Mouse (Mus musculus) kidney, embryonic 16.5 days (tissue): ENCODE measurements around the gene Lin7b. TPM values are rescaled to one million over a fixed set of nuclear protein-coding genes. Genes with fewer than 3 reads are reported as not detected.

Source experiments
- ATAC-seq: fragments of 200-750 bp; cut with Nextera tagmentation; 2 replicates; pipeline ENCODE4 v1.8.0; 2017; ENCODE audit warnings: moderate TSS enrichment; ENCODE audit not compliant: low FRiP score, low TSS enrichment
- H3K27ac ChIP-seq: fragments of 300-500 bp; sonication (generic); 2 replicates; pipeline ENCODE4 v1.5.1; 2014; ENCODE audit warnings: low read length
- H3K27me3 ChIP-seq: fragments of 300-500 bp; sonication (generic); 2 replicates; pipeline ENCODE4 v1.6.1; 2014; ENCODE audit warnings: low read length, control low read depth, mixed read lengths; ENCODE audit not compliant: insufficient read depth
- H3K36me3 ChIP-seq: fragments of 300-500 bp; sonication (generic); 2 replicates; pipeline ENCODE4 v1.6.1; 2014; ENCODE audit warnings: low read length, control low read depth, mixed read lengths; ENCODE audit not compliant: insufficient read depth
- H3K4me1 ChIP-seq: fragments of 300-500 bp; sonication (generic); 2 replicates; pipeline ENCODE4 v1.6.1; 2014; ENCODE audit warnings: low read length, control low read depth, mixed read lengths; ENCODE audit not compliant: insufficient read depth
- H3K4me2 ChIP-seq: fragments of 300-500 bp; sonication (generic); replicated peaks from 2 replicates; pipeline ENCODE4 v1.6.1; 2014; ENCODE audit warnings: low read depth, low read length
- H3K4me3 ChIP-seq: fragments of 300-500 bp; sonication (generic); 2 replicates; pipeline ENCODE4 v1.5.1; 2014; ENCODE audit warnings: mild to moderate bottlenecking, low read length
- H3K9ac ChIP-seq: fragments of 300-500 bp; sonication (generic); replicated peaks from 2 replicates; pipeline ENCODE4 v1.6.1; 2014; ENCODE audit warnings: low read length
- H3K9me3 ChIP-seq: fragments of 300-500 bp; sonication (generic); 2 replicates; pipeline ENCODE4 v1.6.1; 2016; ENCODE audit warnings: low read length, control low read depth
- WGBS: fragments of 180-500 bp; shearing (Covaris S2); extraction: QIAGEN DNeasy Blood & Tissue Kit; methylation state at CpG from one replicate; pipeline ENCODE4 v1.1.7; 2014; 5-methylcytosine and 5-hydroxymethylcytosine counted together
- polyA plus RNA-seq: library from polyadenylated mRNA; unstranded; fragments of >200 nt; fragmentation: Nextera tagmentation; extraction: Ambion mirVana; gene quantifications from 2 replicates; pipeline ENCODE4 v1.2.1, GENCODE M21; 2015

Lin7b gene
- polyA plus RNA-seq, 1 experiment from 2014 or later: 1.9 TPM

GRCm38 (mm10) chr7:45325800-45326199, 44.6 kb downstream of the Lin7b start:
- Histone ChIP-seq H3K9ac (no peak overlapping the region), H3K9me3 (peaks cover 9% of the 10 kb centered on the region; the same call in 1 of the 2 replicates), H3K4me2 (no peak overlapping the region), H3K4me1 (no peaks in the 10 kb centered on the region), H3K4me3 (no peak overlapping the region), H3K27me3 (no peaks in the 10 kb centered on the region), H3K27ac (no peak overlapping the region), H3K36me3 (peaks cover 18% of the 10 kb centered on the region)
- no peak for ATAC-seq

- ATAC-seq: no peak
Observed at GRCm38 (mm10) chr7:45323069-45323468, 47.3 kb downstream of the Lin7b start.

GRCm38 (mm10) chr7:45322245-45322644, 48.1 kb downstream of the Lin7b start:
- Histone ChIP-seq H3K36me3 (peaks cover 26% of the 10 kb centered on the region), H3K9ac (no peak overlapping the region), H3K4me3 (no peak overlapping the region), H3K9me3 (peaks cover 9% of the 10 kb centered on the region; the same call in 1 of the 2 replicates), H3K4me1 (no peaks in the 10 kb centered on the region), H3K27me3 (no peaks in the 10 kb centered on the region), H3K27ac (no peak overlapping the region), H3K4me2 (no peak overlapping the region)
- no peak for ATAC-seq
- 90% methylated on average over 4 of the region's 4 CpGs for WGBS

More at GRCm38 (mm10) chr7:45323069-45323468, 47.3 kb downstream of the Lin7b start:
- Histone ChIP-seq H3K27me3 (no peaks in the 10 kb centered on the region), H3K4me2 (no peak overlapping the region), H3K4me1 (no peaks in the 10 kb centered on the region), H3K4me3 (no peak overlapping the region), H3K9ac (no peak overlapping the region), H3K9me3 (peaks cover 9% of the 10 kb centered on the region; the same call in 1 of the 2 replicates), H3K27ac (no peak overlapping the region), H3K36me3 (peaks cover 26% of the 10 kb centered on the region)
- WGBS: 47% methylated on average over 5 of the region's 5 CpGs

Other genes with a start within 250 kb of the Lin7b start
- gene Rps11, start 246.1 kb downstream of the Lin7b start, polyA plus RNA-seq: 1,363 and 1,408 TPM in 2 replicates
- gene Rpl13a, start 241.8 kb downstream of the Lin7b start, polyA plus RNA-seq: 1,083 and 1,117 TPM in 2 replicates
- 0.18 TPM in 1 of 2 replicates, not detected in the other for gene Gm45713, start 234.4 kb downstream of the Lin7b start, polyA plus RNA-seq
- 0.95 and 1.9 TPM in 2 replicates for gene Flt3l, start 234.2 kb downstream of the Lin7b start, polyA plus RNA-seq
- gene Pih1d1, start 216.3 kb downstream of the Lin7b start, polyA plus RNA-seq: 109 and 112 TPM in 2 replicates
- gene Aldh16a1, start 216.0 kb downstream of the Lin7b start, polyA plus RNA-seq: 81.2 and 88.6 TPM in 2 replicates
- 0.19 and 0.42 TPM in 2 replicates for gene Slc17a7, start 206.6 kb downstream of the Lin7b start, polyA plus RNA-seq
- not detected in 2 replicates for gene Gfy, start 191.0 kb downstream of the Lin7b start, polyA plus RNA-seq
- gene Pth2, start 189.6 kb downstream of the Lin7b start, polyA plus RNA-seq: not detected in 2 replicates
- 0.85 and 0.86 TPM in 2 replicates for gene Ccdc155, start 165.7 kb downstream of the Lin7b start, polyA plus RNA-seq
- gene Dkkl1, start 158.4 kb downstream of the Lin7b start, polyA plus RNA-seq: 0.78 TPM in 1 of 2 replicates, not detected in the other
- gene Tead2, start 154.8 kb downstream of the Lin7b start, polyA plus RNA-seq: 195 and 203 TPM in 2 replicates
- gene Cd37, start 131.5 kb downstream of the Lin7b start, polyA plus RNA-seq: 1.0 and 1.1 TPM in 2 replicates
- 0.28 and 0.30 TPM in 2 replicates for gene Slc6a16, start 129.5 kb downstream of the Lin7b start, polyA plus RNA-seq
- not detected in 2 replicates for gene Slc6a21, start 93.1 kb downstream of the Lin7b start, polyA plus RNA-seq
- 22.3 and 23.6 TPM in 2 replicates for gene Trpm4, start 36.8 kb downstream of the Lin7b start, polyA plus RNA-seq
- 1.7 and 1.8 TPM in 2 replicates for gene Hrc, start 35.3 kb downstream of the Lin7b start, polyA plus RNA-seq
- 5.1 and 6.3 TPM in 2 replicates for gene Ppfia3, start 3.6 kb downstream of the Lin7b start, polyA plus RNA-seq
- gene Snrnp70, start 25.2 kb upstream of the Lin7b start, polyA plus RNA-seq: 211 and 227 TPM in 2 replicates
- gene Kcna7, start 35.1 kb upstream of the Lin7b start, polyA plus RNA-seq: not detected in 2 replicates
- 1.5 and 1.6 TPM in 2 replicates for gene Ntf5, start 43.1 kb upstream of the Lin7b start, polyA plus RNA-seq
- not detected in 2 replicates for gene Lhb, start 50.2 kb upstream of the Lin7b start, polyA plus RNA-seq
- gene Gys1, start 64.3 kb upstream of the Lin7b start, polyA plus RNA-seq: 51.1 and 51.7 TPM in 2 replicates
- gene Ruvbl2, start 67.5 kb upstream of the Lin7b start, polyA plus RNA-seq: 164 and 173 TPM in 2 replicates
- 5,149 and 5,628 TPM in 2 replicates for gene Ftl1, start 89.3 kb upstream of the Lin7b start, polyA plus RNA-seq
- gene Bax, start 96.3 kb upstream of the Lin7b start, polyA plus RNA-seq: 172 and 182 TPM in 2 replicates
- gene Tulp2, start 111.3 kb upstream of the Lin7b start, polyA plus RNA-seq: 0.80 and 1.1 TPM in 2 replicates
- not detected in 2 replicates for gene Gm45808, start 116.2 kb upstream of the Lin7b start, polyA plus RNA-seq
- 2.4 and 3.3 TPM in 2 replicates for gene Dhdh, start 118.2 kb upstream of the Lin7b start, polyA plus RNA-seq
- gene Nucb1, start 139.8 kb upstream of the Lin7b start, polyA plus RNA-seq: 295 and 299 TPM in 2 replicates
- gene Ppp1r15a, start 155.7 kb upstream of the Lin7b start, polyA plus RNA-seq: 24.3 and 24.8 TPM in 2 replicates
- gene Plekha4, start 155.7 kb upstream of the Lin7b start, polyA plus RNA-seq: 4.4 and 5.3 TPM in 2 replicates
- gene Hsd17b14, start 184.3 kb upstream of the Lin7b start, polyA plus RNA-seq: 13.5 and 15.5 TPM in 2 replicates
- gene Bcat2, start 199.6 kb upstream of the Lin7b start, polyA plus RNA-seq: 87.9 and 93.2 TPM in 2 replicates
- gene Fgf21, start 244.9 kb upstream of the Lin7b start, polyA plus RNA-seq: not detected in 2 replicates
- 0.27 and 0.32 TPM in 2 replicates for gene Fut1, start 246.7 kb upstream of the Lin7b start, polyA plus RNA-seq